Mouse (Mus musculus): Measurements from ENCODE around the gene Gm9970.

- TF ChIP-seq CTCF (IDR thresholded peaks at IDR 0.05; ENCODE audit: extremely low read depth, insufficient read depth, low read length) = 0 out of 2 replicates have a peak, but pooled peaks have one; percentile 15
- peak; percentile 51; the same call in 1 of the 2 replicates for TF ChIP-seq POLR2A (IDR thresholded peaks at IDR 0.05; ENCODE audit: extremely low read depth, insufficient read depth, low read length)
Measured at GRCm38 (mm10) chr5:31199893-31200292, 41.1 kb downstream of the Gm9970 start.
